Mouse (Mus musculus): ENCODE measurements at regions not wholly inside any gene's neighbourhood (a gene's known extent, or its start where the extent isn't known, plus 50 kb on each side); places are given as distances from the start of the nearest gene placed in this dataset.

DNA sequence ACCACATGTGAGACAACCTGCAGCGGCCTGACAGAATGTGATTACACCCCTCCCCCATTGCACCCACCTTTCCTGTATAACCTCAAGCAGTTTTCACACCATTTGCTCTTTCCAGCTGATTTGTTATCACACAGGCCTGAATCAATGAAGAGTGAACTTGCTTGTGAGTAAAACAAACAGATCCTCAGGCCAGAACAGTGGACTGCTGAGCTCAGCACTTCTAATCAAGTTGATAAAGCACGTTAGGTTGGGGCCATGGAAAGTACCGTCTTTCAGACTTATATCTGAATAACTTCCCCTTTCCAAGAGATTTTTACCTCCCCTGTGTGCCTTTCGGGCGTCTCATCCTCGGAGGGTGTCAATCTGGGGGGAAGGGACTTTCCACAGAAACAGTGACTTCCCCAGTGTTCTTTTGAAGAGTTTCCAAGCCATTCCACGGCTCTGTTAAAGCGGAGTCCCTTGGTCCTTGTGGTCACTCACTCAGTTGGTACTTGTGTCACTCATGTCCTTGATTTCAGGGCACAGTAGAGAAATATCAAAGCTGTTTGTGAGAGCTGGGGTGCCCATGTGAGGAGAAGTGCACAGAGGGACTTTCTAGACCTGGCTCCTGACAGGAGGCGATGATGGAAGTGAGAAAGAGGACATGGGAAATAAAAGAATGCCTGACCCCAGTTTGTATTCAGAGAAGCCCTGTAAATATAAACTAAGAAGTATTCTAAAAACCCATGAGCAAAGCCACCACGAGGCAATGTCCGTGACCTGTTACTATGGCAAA, 317.9 kb upstream of the Arglu1 start:
- H3K27me3 ChIP-seq (ENCODE audit: control insufficient read depth, insufficient read depth, low read length) = no peaks in the 10 kb centered on the region
- H3K4me3 ChIP-seq (replicated peaks; ENCODE audit: low read length) = no peak overlapping the region
- H3K9me3 ChIP-seq (ENCODE audit: control insufficient read depth, low read length) = no peaks in the 10 kb centered on the region
- no peak overlapping the region for H3K9ac ChIP-seq (ENCODE audit: low read depth, low read length, severe bottlenecking)
- H3K4me1 ChIP-seq (ENCODE audit: control insufficient read depth, insufficient read depth, low read length) = no peaks in the 10 kb centered on the region
- H3K36me3 ChIP-seq (ENCODE audit: control insufficient read depth, insufficient read depth, low read length) = no peaks in the 10 kb centered on the region
- no peak for TF ChIP-seq POLR2A (IDR thresholded peaks at IDR 0.05; ENCODE audit: borderline replicate concordance, extremely low read depth, insufficient read depth, insufficient read length)
- ATAC-seq (ENCODE audit: low FRiP score, low read depth) = no peak
- 81% methylated on average over 11 of the region's 11 CpGs for WGBS
- H3K4me2 ChIP-seq (replicated peaks; ENCODE audit: low read depth, low read length, severe bottlenecking) = no peak overlapping the region
- no peak for DNase-seq (ENCODE audit: low spot score)
- H3K27ac ChIP-seq (replicated peaks; ENCODE audit: low read depth, low read length) = no peak overlapping the region

DNA sequence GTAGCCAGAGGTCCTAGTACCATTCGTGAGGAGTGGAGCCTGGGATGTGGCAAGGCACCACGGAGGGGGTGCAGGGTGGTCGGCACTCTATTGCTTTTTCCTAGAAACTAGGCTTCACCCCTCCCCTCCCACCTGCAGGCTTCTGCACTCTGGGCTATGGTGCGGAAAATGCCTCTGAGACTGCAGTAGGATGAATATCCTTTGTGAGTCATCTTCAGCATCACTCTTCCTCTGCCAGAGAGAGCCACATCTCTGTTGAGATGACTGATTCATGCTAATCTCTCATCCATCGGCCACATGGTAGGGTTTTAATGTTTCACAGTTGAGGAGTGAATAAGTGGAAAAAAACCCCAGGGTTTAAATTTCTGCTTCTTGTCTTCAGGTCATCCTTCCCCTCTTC, 309.6 kb upstream of the Arglu1 start:
- H3K9me3 ChIP-seq (ENCODE audit: control insufficient read depth, low read length) = no peaks in the 10 kb centered on the region
- no peak overlapping the region for H3K4me3 ChIP-seq (replicated peaks; ENCODE audit: low read length)
- 90% methylated on average over 5 of the region's 5 CpGs for WGBS
- no peaks in the 10 kb centered on the region for H3K4me1 ChIP-seq (ENCODE audit: control insufficient read depth, insufficient read depth, low read length)
- no peak overlapping the region for H3K9ac ChIP-seq (ENCODE audit: low read depth, low read length, severe bottlenecking)
- ATAC-seq (ENCODE audit: low FRiP score, low read depth) (no peak), DNase-seq (ENCODE audit: low spot score) (no peak)
- H3K27me3 ChIP-seq (ENCODE audit: control insufficient read depth, insufficient read depth, low read length) = no peaks in the 10 kb centered on the region
- no peak for TF ChIP-seq POLR2A (IDR thresholded peaks at IDR 0.05; ENCODE audit: borderline replicate concordance, extremely low read depth, insufficient read depth, insufficient read length)
- no peak overlapping the region for H3K27ac ChIP-seq (replicated peaks; ENCODE audit: low read depth, low read length)
- H3K36me3 ChIP-seq (ENCODE audit: control insufficient read depth, insufficient read depth, low read length) = no peaks in the 10 kb centered on the region
- no peak overlapping the region for H3K4me2 ChIP-seq (replicated peaks; ENCODE audit: low read depth, low read length, severe bottlenecking)

DNA sequence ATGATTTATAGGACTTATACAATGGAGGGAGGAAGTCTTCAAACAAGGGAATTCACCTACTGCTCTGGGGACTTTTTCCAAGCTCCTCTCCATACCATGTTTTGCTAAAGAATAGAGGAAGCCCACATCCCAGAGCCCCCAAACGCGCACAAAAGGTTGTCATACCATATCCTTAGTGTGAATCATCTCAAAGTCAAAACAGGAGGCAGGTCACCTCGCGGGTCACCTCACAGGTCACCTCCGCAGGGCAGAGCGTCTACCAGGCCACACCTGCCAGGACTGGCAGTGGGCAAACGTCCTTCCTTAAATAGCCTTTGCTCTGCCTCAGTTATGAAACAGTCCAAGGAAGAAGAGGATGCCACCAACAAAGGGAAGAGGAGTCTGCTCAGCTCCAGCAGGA, 307.3 kb upstream of the Arglu1 start:
- H3K9ac ChIP-seq (ENCODE audit: low read depth, low read length, severe bottlenecking) = no peak overlapping the region
- H3K4me3 ChIP-seq (replicated peaks; ENCODE audit: low read length) = no peak overlapping the region
- H3K36me3 ChIP-seq (ENCODE audit: control insufficient read depth, insufficient read depth, low read length) = no peaks in the 10 kb centered on the region
- WGBS = 81% methylated on average over 7 of the region's 7 CpGs
- H3K27me3 ChIP-seq (ENCODE audit: control insufficient read depth, insufficient read depth, low read length) = no peaks in the 10 kb centered on the region
- no peak for TF ChIP-seq POLR2A (IDR thresholded peaks at IDR 0.05; ENCODE audit: borderline replicate concordance, extremely low read depth, insufficient read depth, insufficient read length)
- ATAC-seq (ENCODE audit: low FRiP score, low read depth) (no peak), DNase-seq (ENCODE audit: low spot score) (no peak)
- no peak overlapping the region for H3K4me2 ChIP-seq (replicated peaks; ENCODE audit: low read depth, low read length, severe bottlenecking)
- no peaks in the 10 kb centered on the region for H3K9me3 ChIP-seq (ENCODE audit: control insufficient read depth, low read length)
- no peak overlapping the region for H3K27ac ChIP-seq (replicated peaks; ENCODE audit: low read depth, low read length)
- H3K4me1 ChIP-seq (ENCODE audit: control insufficient read depth, insufficient read depth, low read length) = peaks cover 14% of the 10 kb centered on the region

DNA sequence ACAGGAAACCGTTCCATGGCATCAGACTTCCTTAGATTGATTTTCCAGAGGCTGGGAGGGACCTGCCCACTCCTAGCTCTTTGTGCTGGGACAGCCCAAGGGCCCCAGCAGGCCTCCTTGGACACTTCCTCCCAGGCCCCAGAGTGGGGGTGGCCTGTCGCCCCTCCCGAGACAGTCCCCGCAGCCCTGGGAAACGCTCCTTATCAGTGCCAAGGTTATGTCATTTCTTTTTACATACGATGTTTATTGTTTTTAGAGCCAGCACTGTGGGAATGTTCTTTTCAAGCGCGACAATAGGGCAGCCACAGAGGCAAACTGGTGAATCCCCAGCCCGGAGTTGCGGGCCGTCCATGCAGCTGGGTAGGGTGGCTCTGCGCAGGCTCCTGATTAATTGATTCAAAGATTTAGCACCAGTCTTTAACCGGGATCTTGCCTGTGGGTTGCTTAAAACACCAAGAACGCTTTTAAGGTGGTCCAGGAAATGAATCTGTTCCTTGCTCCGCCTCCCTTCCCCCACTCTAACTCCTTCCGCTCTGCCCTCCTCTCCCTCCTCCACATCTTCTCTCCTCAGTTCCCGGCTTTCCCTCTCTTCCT, 304.4 kb upstream of the Arglu1 start:
- Histone ChIP-seq H3K36me3 (ENCODE audit: control insufficient read depth, insufficient read depth, low read length) (no peaks in the 10 kb centered on the region), H3K9me3 (ENCODE audit: control insufficient read depth, low read length) (no peaks in the 10 kb centered on the region), H3K4me3 (replicated peaks; ENCODE audit: low read length) (peak overlapping the region; percentile 28), H3K9ac (ENCODE audit: low read depth, low read length, severe bottlenecking) (peak overlapping the region; percentile 25), H3K27ac (replicated peaks; ENCODE audit: low read depth, low read length) (0 out of 2 replicates have a peak overlapping the region, but pooled peaks have one; percentile 14), H3K4me1 (ENCODE audit: control insufficient read depth, insufficient read depth, low read length) (peaks cover 31% of the 10 kb centered on the region), H3K4me2 (replicated peaks; ENCODE audit: low read depth, low read length, severe bottlenecking) (peak overlapping the region; percentile 50), H3K27me3 (ENCODE audit: control insufficient read depth, insufficient read depth, low read length) (no peaks in the 10 kb centered on the region)
- WGBS = 3% methylated on average over 17 of the region's 17 CpGs
- ATAC-seq (ENCODE audit: low FRiP score, low read depth) (peak; percentile 60), DNase-seq (ENCODE audit: low spot score) (peak; percentile 20)
- no peak for TF ChIP-seq POLR2A (IDR thresholded peaks at IDR 0.05; ENCODE audit: borderline replicate concordance, extremely low read depth, insufficient read depth, insufficient read length)

DNA sequence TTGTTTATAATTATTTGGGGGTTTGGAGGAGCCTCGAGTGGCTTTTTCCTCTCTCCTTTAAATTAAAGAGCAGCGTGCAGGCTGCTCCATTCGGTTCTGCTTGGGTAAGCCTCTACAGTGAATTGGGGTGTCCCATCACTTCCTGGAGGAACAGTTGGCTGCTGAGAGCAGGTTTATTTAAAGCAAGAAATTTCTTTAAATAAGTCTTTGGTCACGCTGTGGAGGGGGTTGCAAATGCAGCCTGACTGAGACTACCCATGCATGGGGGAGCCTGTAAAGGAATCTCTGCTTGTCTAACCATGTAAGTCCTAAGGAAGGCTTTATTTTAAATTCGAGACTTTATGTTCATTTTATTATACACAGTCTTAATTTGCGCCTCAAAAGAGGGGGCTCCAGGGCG, 303.7 kb upstream of the Arglu1 start:
- Histone ChIP-seq H3K4me3 (replicated peaks; ENCODE audit: low read length) (no peak overlapping the region), H3K9ac (ENCODE audit: low read depth, low read length, severe bottlenecking) (no peak overlapping the region), H3K27ac (replicated peaks; ENCODE audit: low read depth, low read length) (no peak overlapping the region), H3K4me1 (ENCODE audit: control insufficient read depth, insufficient read depth, low read length) (peaks cover 31% of the 10 kb centered on the region), H3K9me3 (ENCODE audit: control insufficient read depth, low read length) (no peaks in the 10 kb centered on the region), H3K27me3 (ENCODE audit: control insufficient read depth, insufficient read depth, low read length) (no peaks in the 10 kb centered on the region), H3K36me3 (ENCODE audit: control insufficient read depth, insufficient read depth, low read length) (no peaks in the 10 kb centered on the region), H3K4me2 (replicated peaks; ENCODE audit: low read depth, low read length, severe bottlenecking) (peak overlapping the region; percentile 50)
- 15% methylated on average over 7 of the region's 7 CpGs for WGBS
- no peak for DNase-seq (ENCODE audit: low spot score)
- TF ChIP-seq POLR2A (IDR thresholded peaks at IDR 0.05; ENCODE audit: borderline replicate concordance, extremely low read depth, insufficient read depth, insufficient read length) = no peak
- ATAC-seq (ENCODE audit: low FRiP score, low read depth) = no peak; the same call in 1 of the 2 replicates

Measured in limb, embryonic 14.5 days (tissue).